Mouse (Mus musculus): Measurements from ENCODE around the gene Sipa1l2. TPM values are rescaled to one million over a fixed set of nuclear protein-coding genes. Genes with fewer than 3 reads are reported as not detected.

Sipa1l2 gene
- total RNA-seq, 2 experiments from 2014 or later, result 36.9 to 42.0 TPM

GRCm38 (mm10) chr8:125584276-125584675 is 14.7 kb upstream of the Sipa1l2 start:
- no peak for DNase-seq (ENCODE audit: low spot score in 2 of 2)

GRCm38 (mm10) chr8:125580426-125580825 is 10.8 kb upstream of the Sipa1l2 start:
- DNase-seq (ENCODE audit: low spot score in 2 of 2), result no peak

- no peak for DNase-seq (ENCODE audit: low spot score in 2 of 2)
These were observed 6.5 kb upstream of the Sipa1l2 start for GRCm38 (mm10) chr8:125576127-125576526.

GRCm38 (mm10) chr8:125574280-125574679 is 4.7 kb upstream of the Sipa1l2 start:
- DNase-seq (ENCODE audit: low spot score in 2 of 2), result peak in 1 of 2 experiments; percentile 71

- no peak for DNase-seq (ENCODE audit: low spot score in 2 of 2)
These were observed 2.6 kb upstream of the Sipa1l2 start for GRCm38 (mm10) chr8:125572246-125572645.

- DNase-seq (ENCODE audit: low spot score in 2 of 2), result no peak
These were observed 1.3 kb upstream of the Sipa1l2 start for GRCm38 (mm10) chr8:125570835-125571465.

GRCm38 (mm10) chr8:125570389-125570788 is 781 bp upstream of the Sipa1l2 start:
- no peak for DNase-seq (ENCODE audit: low spot score in 2 of 2)

GRCm38 (mm10) chr8:125568851-125569532 is 616 bp downstream of the Sipa1l2 start:
- DNase-seq (ENCODE audit: low spot score in 2 of 2), result peak; percentile 34 to 81

- DNase-seq (ENCODE audit: low spot score in 2 of 2), result no peak
These were observed 1.2 kb downstream of the Sipa1l2 start for GRCm38 (mm10) chr8:125568421-125568850.

GRCm38 (mm10) chr8:125567569-125567968 is 2.0 kb downstream of the Sipa1l2 start:
- no peak for DNase-seq (ENCODE audit: low spot score in 2 of 2)

GRCm38 (mm10) chr8:125562878-125563277 is 6.7 kb downstream of the Sipa1l2 start:
- no peak for DNase-seq (ENCODE audit: low spot score in 2 of 2)

GRCm38 (mm10) chr8:125560825-125561490 is 8.7 kb downstream of the Sipa1l2 start:
- no peak for DNase-seq (ENCODE audit: low spot score in 2 of 2)

GRCm38 (mm10) chr8:125559066-125559653 is 10.4 kb downstream of the Sipa1l2 start:
- DNase-seq (ENCODE audit: low spot score in 2 of 2), result no peak

GRCm38 (mm10) chr8:125558109-125559065 is 11.2 kb downstream of the Sipa1l2 start:
- peak; percentile 76 to 84 for DNase-seq (ENCODE audit: low spot score in 2 of 2)

- DNase-seq (ENCODE audit: low spot score in 2 of 2), result no peak
These were observed 12.1 kb downstream of the Sipa1l2 start for GRCm38 (mm10) chr8:125557391-125558108.

- DNase-seq (ENCODE audit: low spot score in 2 of 2), result no peak
These were observed 12.9 kb downstream of the Sipa1l2 start for GRCm38 (mm10) chr8:125556706-125557105.

- no peak for DNase-seq (ENCODE audit: low spot score in 2 of 2)
These were observed 19.0 kb downstream of the Sipa1l2 start for GRCm38 (mm10) chr8:125550567-125550966.

- no peak for DNase-seq (ENCODE audit: low spot score in 2 of 2)
These were observed 22.3 kb downstream of the Sipa1l2 start for GRCm38 (mm10) chr8:125547296-125547695.

- no peak for DNase-seq (ENCODE audit: low spot score in 2 of 2)
These were observed 23.7 kb downstream of the Sipa1l2 start for GRCm38 (mm10) chr8:125545866-125546265.

All from layer of hippocampus, postnatal 14 days (tissue).